Comparison of ENCODE assay signal across 11 mouse cellular contexts in the genomic region with DNA sequence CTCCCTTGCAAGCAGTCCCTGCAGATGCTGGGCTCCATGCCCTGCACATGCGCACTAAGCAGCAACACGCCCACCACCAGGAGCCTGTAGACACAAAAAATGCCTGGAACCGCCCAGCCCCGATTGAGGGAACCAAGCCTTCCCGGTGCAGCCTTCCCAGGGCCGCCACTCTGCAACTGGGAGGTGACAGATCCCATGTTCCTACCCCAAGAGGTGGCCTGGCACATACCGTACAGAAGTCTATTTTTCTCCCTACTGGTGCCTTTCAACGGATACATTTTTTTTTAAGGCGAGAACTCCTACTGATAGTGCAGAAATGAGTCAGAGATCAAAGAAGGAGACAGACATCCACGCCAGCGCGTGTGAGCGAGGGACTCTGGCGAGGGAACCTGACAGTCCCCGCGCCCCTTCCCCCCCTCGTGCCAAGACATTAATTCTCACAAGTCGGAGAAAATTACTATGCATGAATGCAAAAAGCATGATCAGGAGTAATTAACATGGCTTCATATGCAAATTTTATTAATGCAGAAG. TPM values are rescaled to one million over a fixed set of nuclear protein-coding genes. Genes with fewer than 3 reads are reported as not detected.
DNase-seq lines count a peak whose midpoint lies in the region; ATAC-seq lines count a peak whose summit lies in the region.
"Had no signal": no experiment of that assay in that cellular context is flagged by ENCODE, and none has a peak within 500 bp of the region (broad histone marks: within the 10 kb centered on the region; RNA-seq: fewer than 3 reads in every experiment).

No protein-coding gene starts in this region.

- intact Hi-C loops in left cerebral cortex, postnatal 14 days (cut with DNase I): no loop called here

- no peak for DNase-seq in midbrain, embryonic 10.5 days (ENCODE audit: low spot score)
- DNase-seq in frontal cortex, postnatal 10 days (ENCODE audit: low spot score in 2 of 2): peak; percentile 70 to 74
- DNase-seq in left cerebral cortex, postnatal 14 days (ENCODE audit: low spot score in 2 of 2): peak; percentile 67 to 78
- DNase-seq in right cerebral cortex, postnatal 14 days: peak; percentile 59
- DNase-seq in adrenal gland, adult (ENCODE audit: inconsistent age in 2 of 2, low spot score in 1 of 2): no peak
- DNase-seq in urinary bladder, postnatal 36 days (ENCODE audit: low spot score in 2 of 2): no peak
- DNase-seq: cerebellum, postnatal 14 days; lung, postnatal 4 days had no signal

- peaks cover 93% of the 10 kb centered on the region for H3K4me1 ChIP-seq in midbrain, embryonic 13.5 days (replicated peaks)
- H3K4me1 ChIP-seq in midbrain, embryonic 10.5 days: peaks cover 66% of the 10 kb centered on the region

- 31% methylated on average over 18 of the region's 18 CpGs for WGBS in midbrain, embryonic 13.5 days
- WGBS in midbrain, embryonic 10.5 days: 49% methylated on average over 18 of the region's 18 CpGs

- H3K4me3 ChIP-seq in midbrain, embryonic 13.5 days (replicated peaks): no peak overlapping the region
- no peak overlapping the region for H3K4me3 ChIP-seq in midbrain, embryonic 10.5 days

- peak; percentile 41 for ATAC-seq in midbrain, embryonic 13.5 days
- no peak for ATAC-seq in cerebellum, adult (ENCODE audit: insufficient number of reproducible peaks, low FRiP score, low TSS enrichment)

- no peaks in the 10 kb centered on the region for H3K36me3 ChIP-seq in midbrain, embryonic 13.5 days
- peaks cover 3% of the 10 kb centered on the region; the same call in 1 of the 2 replicates for H3K36me3 ChIP-seq in midbrain, embryonic 10.5 days

- peak overlapping the region; percentile 40 for H3K4me2 ChIP-seq in midbrain, embryonic 13.5 days (replicated peaks)

- no peaks in the 10 kb centered on the region for H3K9me3 ChIP-seq in midbrain, embryonic 13.5 days
- no peaks in the 10 kb centered on the region for H3K9me3 ChIP-seq in midbrain, embryonic 10.5 days (replicated peaks)

- H3K27me3 ChIP-seq in midbrain, embryonic 13.5 days: no peaks in the 10 kb centered on the region
- peaks cover 25% of the 10 kb centered on the region for H3K27me3 ChIP-seq in midbrain, embryonic 10.5 days (ENCODE audit: low read depth, poor library complexity, severe bottlenecking)

- H3K27ac ChIP-seq in midbrain, embryonic 13.5 days: peak overlapping the region; percentile 82
- H3K27ac ChIP-seq in midbrain, embryonic 10.5 days (replicated peaks): no peak overlapping the region; the same call in 1 of the 2 replicates

- no peak overlapping the region for H3K9ac ChIP-seq in midbrain, embryonic 13.5 days (replicated peaks)

RNA-seq across cellular contexts. Expression of a gene that starts 33.5 kb away (rescaled TPM):
- 19.2 and 27.0 TPM in 2 replicates for polyA plus RNA-seq in midbrain, embryonic 13.5 days (2015; fragmentation: Nextera tagmentation; extraction: Ambion mirVana)
- 2.5 and 3.9 TPM in 2 replicates for polyA plus RNA-seq in midbrain, embryonic 10.5 days (2016; fragmentation: Nextera tagmentation; extraction: Ambion mirVana)
- 10 to 100 TPM; 42.5 to 72.8 TPM for total RNA-seq in left cerebral cortex, postnatal 14 days (2021)
- total RNA-seq: MEL had no signal

Comparison
In these comparisons a context has a peak if more than half of its experiments do, and no peak if none do; other contexts are left out.
1. DNase-seq: peak in frontal cortex, postnatal 10 days (2 of 2), left cerebral cortex, postnatal 14 days (2 of 2) and right cerebral cortex, postnatal 14 days (single experiment); none in midbrain, embryonic 10.5 days (single experiment), adrenal gland, adult (0 of 2) and urinary bladder, postnatal 36 days (0 of 2).